Mouse (Mus musculus): ENCODE data around the gene Asic2. TPM values are rescaled to one million over a fixed set of nuclear protein-coding genes. Genes with fewer than 3 reads are reported as not detected.
A peak's percentile ranks its signal among the peaks of the same experiment; 100 is the strongest.

Gene Asic2
- total RNA-seq, 2 experiments from 2014 or later = not detected

DNA sequence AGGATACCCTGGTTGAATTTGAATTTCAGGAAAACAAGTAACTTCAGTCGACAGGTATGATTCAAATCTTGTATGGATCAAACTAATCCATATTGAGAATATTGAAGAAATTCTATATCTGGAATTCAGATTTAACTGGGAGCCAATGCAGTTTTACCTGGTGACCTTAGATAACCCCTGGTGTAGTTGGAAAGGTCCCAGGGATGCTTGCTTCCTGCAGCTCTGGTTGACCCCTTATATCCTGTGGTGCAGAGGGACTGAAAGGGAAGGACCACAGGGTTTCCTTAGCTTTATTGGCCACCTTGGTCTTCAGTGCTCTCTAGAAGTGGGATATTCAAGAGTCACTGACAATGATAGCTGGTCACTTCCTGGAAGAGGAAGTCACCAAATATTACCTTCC lies 1100.2 kb downstream of the Asic2 start:
- no peak for ATAC-seq (replicated peaks; ENCODE audit: low FRiP score, low TSS enrichment, poor library complexity, severe bottlenecking)

DNA sequence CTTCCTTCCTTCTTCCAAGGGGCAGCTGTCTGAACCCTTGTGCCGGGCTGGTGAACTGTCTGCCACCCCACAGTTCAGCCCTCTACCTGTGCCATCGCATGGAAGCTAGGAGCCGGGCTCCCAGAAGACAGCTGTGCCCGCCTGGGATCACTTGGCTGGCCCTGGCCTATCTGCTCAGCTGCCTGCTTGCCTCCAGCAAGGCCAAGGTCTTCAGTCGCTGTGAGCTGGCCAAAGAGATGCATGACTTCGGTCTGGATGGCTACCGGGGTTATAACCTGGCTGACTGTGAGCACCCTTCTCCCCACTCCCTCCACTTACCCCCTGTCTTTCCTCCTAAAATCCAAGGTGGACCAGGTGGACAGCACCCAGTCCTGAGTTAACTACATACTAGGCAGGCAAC lies 1105.3 kb downstream of the Asic2 start:
- ATAC-seq (replicated peaks; ENCODE audit: low FRiP score, low TSS enrichment, poor library complexity, severe bottlenecking) = no peak

DNA sequence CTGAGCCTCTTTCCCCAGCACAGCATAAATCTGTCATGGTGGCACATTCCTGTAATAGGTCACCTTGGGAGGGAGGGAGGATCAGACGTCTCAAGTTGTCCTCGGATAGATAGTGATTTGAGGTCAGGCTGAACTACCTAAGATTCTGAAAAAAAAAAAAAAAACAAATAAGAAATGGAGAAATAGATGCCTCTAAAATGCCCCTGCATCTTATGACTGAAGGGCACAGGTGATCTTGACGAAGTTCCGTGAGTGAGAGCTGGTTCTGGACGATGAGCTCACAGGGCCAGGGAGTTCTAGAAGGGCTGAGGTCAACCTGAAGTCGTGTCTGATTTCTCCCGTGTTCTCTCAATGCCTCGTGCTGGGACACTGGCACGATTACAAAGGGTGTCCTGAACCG lies 1110.2 kb downstream of the Asic2 start, which contains the start of gene Spaca3:
Spaca3 (plus strand) TSS at position 301 of the 400 bp plus-strand sequence.
- no peak for ATAC-seq (replicated peaks; ENCODE audit: low FRiP score, low TSS enrichment, poor library complexity, severe bottlenecking)

GRCm38 (mm10) chr11:80856827-80857226 lies 1111.4 kb downstream of the Asic2 start:
- no peak for ATAC-seq (replicated peaks; ENCODE audit: low FRiP score, low TSS enrichment, poor library complexity, severe bottlenecking)

- ATAC-seq (replicated peaks; ENCODE audit: low FRiP score, low TSS enrichment, poor library complexity, severe bottlenecking) = peak; percentile 57
Observed at GRCm38 (mm10) chr11:80854908-80855307, 1113.3 kb downstream of the Asic2 start.

- ATAC-seq (replicated peaks; ENCODE audit: low FRiP score, low TSS enrichment, poor library complexity, severe bottlenecking) = no peak
Observed at GRCm38 (mm10) chr11:80854430-80854829, 1113.8 kb downstream of the Asic2 start.

- no peak for ATAC-seq (replicated peaks; ENCODE audit: low FRiP score, low TSS enrichment, poor library complexity, severe bottlenecking)
Observed at GRCm38 (mm10) chr11:80853014-80853413, 1115.2 kb downstream of the Asic2 start.

- ATAC-seq (replicated peaks; ENCODE audit: low FRiP score, low TSS enrichment, poor library complexity, severe bottlenecking) = 0 out of 2 replicates have a peak, but pooled peaks have one; percentile 43
Observed at GRCm38 (mm10) chr11:80851859-80852258, 1116.4 kb downstream of the Asic2 start.

DNA sequence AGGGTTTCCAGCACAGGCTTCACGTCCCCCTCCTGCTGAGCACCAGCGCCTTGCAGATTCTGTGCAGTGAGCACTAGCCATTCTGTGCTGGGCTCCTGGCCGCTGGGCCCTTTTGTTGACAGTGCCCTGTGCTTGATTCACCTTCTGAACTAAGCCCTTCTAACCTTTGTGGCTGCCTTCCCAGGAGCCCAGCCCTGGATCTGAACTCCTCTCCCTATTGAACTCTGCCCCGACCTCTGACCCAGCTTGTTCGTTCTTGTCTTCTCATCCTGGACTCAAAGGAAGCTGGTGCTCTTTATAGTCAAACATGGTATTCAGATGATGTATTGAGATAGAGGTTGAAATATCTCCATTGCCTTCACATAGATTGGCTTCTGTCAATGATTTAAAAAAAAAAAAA lies 1120.1 kb downstream of the Asic2 start:
- no peak for ATAC-seq (replicated peaks; ENCODE audit: low FRiP score, low TSS enrichment, poor library complexity, severe bottlenecking)

- no peak for ATAC-seq (replicated peaks; ENCODE audit: low FRiP score, low TSS enrichment, poor library complexity, severe bottlenecking)
Observed at GRCm38 (mm10) chr11:80846115-80846514, 1122.1 kb downstream of the Asic2 start.

DNA sequence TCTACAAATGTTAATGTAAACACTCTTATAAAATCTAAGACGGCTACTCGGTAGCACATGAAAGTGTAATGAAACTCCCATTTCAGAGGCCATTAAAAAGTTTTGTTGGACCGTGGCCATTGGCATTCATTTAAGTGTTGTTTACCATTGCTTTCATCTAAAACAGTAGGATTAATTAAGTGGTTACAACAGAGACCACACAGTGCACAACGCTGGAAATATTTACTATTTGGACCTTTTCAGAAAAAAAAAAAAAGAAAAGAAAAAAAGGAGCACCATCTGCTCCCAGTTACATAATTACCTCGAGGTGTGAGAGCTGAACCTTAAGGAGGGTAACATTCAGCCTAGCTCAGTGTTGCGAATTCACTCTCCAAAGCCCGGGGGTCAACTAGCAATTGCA lies 1122.8 kb downstream of the Asic2 start:
- ATAC-seq (replicated peaks; ENCODE audit: low FRiP score, low TSS enrichment, poor library complexity, severe bottlenecking) = no peak

DNA sequence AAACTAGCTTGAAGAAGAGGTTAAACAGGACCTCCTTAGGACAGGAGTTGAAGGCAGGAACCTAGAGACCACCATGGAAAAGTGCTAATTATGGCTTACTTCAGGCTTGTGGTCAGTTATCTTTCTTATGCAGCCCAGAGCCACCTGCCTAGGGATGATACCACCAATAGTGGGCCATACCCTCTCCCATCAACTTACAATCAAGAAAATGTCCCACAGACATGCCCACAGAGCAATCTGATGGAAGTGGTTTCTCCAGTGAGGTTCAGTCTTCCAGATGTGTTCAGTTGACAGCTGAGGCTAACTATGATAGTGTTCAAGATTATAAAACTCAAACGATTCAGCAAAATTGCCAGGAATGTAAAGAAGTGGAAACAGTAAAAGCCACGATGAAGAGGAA lies 1124.8 kb downstream of the Asic2 start:
- no peak for ATAC-seq (replicated peaks; ENCODE audit: low FRiP score, low TSS enrichment, poor library complexity, severe bottlenecking)

GRCm38 (mm10) chr11:80838724-80839123 lies 1129.5 kb downstream of the Asic2 start:
- no peak for ATAC-seq (replicated peaks; ENCODE audit: low FRiP score, low TSS enrichment, poor library complexity, severe bottlenecking)

DNA sequence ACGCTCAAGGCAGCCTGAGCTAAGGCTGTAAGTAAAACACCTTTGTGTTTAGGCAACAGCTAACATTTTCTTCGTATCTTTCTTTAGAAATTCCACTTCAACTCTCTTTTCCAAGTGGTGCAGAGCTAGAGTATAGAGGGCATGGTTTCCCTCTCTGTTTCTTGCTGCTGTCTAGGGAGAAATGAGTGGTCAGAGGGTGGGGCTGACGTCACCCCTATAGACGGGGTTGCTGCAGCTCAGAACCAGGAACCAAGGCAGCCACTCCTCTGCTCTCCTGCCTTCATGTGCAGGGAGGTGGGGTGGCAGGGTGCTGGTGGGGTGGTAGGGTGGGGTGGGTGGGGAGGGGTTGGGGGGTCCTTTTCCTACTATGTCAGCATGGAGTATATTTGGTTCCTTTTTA lies 1132.4 kb downstream of the Asic2 start:
- no peak for ATAC-seq (replicated peaks; ENCODE audit: low FRiP score, low TSS enrichment, poor library complexity, severe bottlenecking)

DNA sequence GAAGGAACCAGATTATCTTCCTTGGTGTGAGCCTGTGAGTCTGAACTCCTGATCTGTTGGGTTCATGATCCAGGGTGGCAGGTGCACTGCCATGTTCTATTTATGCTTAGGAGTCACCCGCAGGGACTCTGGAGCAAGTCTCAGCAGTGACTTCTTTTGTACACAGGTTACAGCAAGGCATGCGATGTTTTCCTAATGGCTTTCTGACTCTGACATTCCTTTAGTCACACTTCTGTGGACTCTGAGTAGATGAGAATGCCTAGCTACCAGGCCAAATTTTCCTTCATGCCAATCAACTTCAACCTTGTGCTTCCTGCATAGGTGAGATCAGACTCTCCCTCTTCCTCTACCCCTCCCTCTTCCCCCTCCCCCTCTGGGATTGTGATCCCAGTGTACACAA lies 1132.9 kb downstream of the Asic2 start:
- ATAC-seq (replicated peaks; ENCODE audit: low FRiP score, low TSS enrichment, poor library complexity, severe bottlenecking) = no peak

Other genes starting within 250 kb of the Asic2 start
- not detected in 2 replicates for gene 5530401A14Rik, start 107.8 kb downstream of the Asic2 start, total RNA-seq (2014; fragmentation: Nextera tagmentation)
- gene 5530401A14Rik, start 107.8 kb downstream of the Asic2 start, total RNA-seq (2017) = not detected in 2 replicates
- gene Ccl2, start 67.1 kb upstream of the Asic2 start, total RNA-seq (2014; fragmentation: Nextera tagmentation) = not detected in 2 replicates
- 0.99 TPM in 1 of 2 replicates, not detected in the other for gene Ccl2, start 67.1 kb upstream of the Asic2 start, total RNA-seq (2017)
- gene Gm17268, start 70.1 kb upstream of the Asic2 start, total RNA-seq (2014; fragmentation: Nextera tagmentation) = not detected in 2 replicates
- not detected in 2 replicates for gene Gm17268, start 70.1 kb upstream of the Asic2 start, total RNA-seq (2017)
- gene Ccl7, start 77.3 kb upstream of the Asic2 start, total RNA-seq (2014; fragmentation: Nextera tagmentation) = not detected in 2 replicates
- gene Ccl7, start 77.3 kb upstream of the Asic2 start, total RNA-seq (2017) = not detected in 2 replicates
- gene Ccl11, start 89.4 kb upstream of the Asic2 start, total RNA-seq (2014; fragmentation: Nextera tagmentation) = not detected in 2 replicates
- gene Ccl11, start 89.4 kb upstream of the Asic2 start, total RNA-seq (2017) = not detected in 2 replicates
- not detected in 2 replicates for gene Ccl12, start 133.4 kb upstream of the Asic2 start, total RNA-seq (2014; fragmentation: Nextera tagmentation)
- gene Ccl12, start 133.4 kb upstream of the Asic2 start, total RNA-seq (2017) = not detected in 2 replicates
- gene Ccl8, start 146.7 kb upstream of the Asic2 start, total RNA-seq (2014; fragmentation: Nextera tagmentation) = not detected in 2 replicates
- gene Ccl8, start 146.7 kb upstream of the Asic2 start, total RNA-seq (2017) = not detected in 2 replicates

Data from megakaryocyte-erythroid progenitor cell, adult 5-6 weeks (primary cell).